Comparison of ENCODE assay signal across 15 mouse cellular contexts in genomic region chr2:151739081-151739480, GRCm38 (mm10). TPM values are rescaled to one million over a fixed set of nuclear protein-coding genes. Genes with fewer than 3 reads are reported as not detected.
DNase-seq lines count a peak whose midpoint lies in the region; ATAC-seq and TF ChIP-seq lines count a peak whose summit lies in the region.
"Had no signal": no experiment of that assay in that cellular context is flagged by ENCODE, and none has a peak within 500 bp of the region (broad histone marks: within the 10 kb centered on the region; RNA-seq: fewer than 3 reads in every experiment).

No protein-coding gene starts in this region.

- no peak for DNase-seq in forebrain, embryonic 10.5 days (ENCODE audit: extremely low spot score, low spot score)
- DNase-seq in lung, embryonic 14.5 days = no peak
- DNase-seq in lung, postnatal 10 days = no peak
- DNase-seq in MEL (ENCODE audit: low read depth, low spot score) (peak; percentile 60), MN1 (ENCODE audit: low spot score) (no peak)
- DNase-seq in liver, embryonic 14.5 days (ENCODE audit: low read depth in 3 of 3, low spot score in 3 of 3) = no peak
- DNase-seq: cerebellum, adult 11-12 months; heart, postnatal 4 days; kidney, postnatal 14 days; layer of hippocampus, adult 9-11 months; spleen, adult 18-20 months; thymus, postnatal 4 days had no signal

- TF ChIP-seq POLR2A in MEL (IDR thresholded peaks at IDR 0.05; ENCODE audit: control insufficient read depth in 1 of 2, insufficient read depth in 1 of 2, low read depth in 1 of 2, low read length in 2 of 2, poor library complexity in 1 of 2) = no peak

- H3K9ac ChIP-seq in forebrain, embryonic 15.5 days (replicated peaks) = no peak overlapping the region
- no peak overlapping the region for H3K9ac ChIP-seq in lung, embryonic 14.5 days
- peak overlapping the region; percentile 91 for H3K9ac ChIP-seq in MEL (ENCODE audit: control insufficient read depth, low read depth, low read length, poor library complexity, severe bottlenecking)
- peak overlapping the region; percentile 94 for H3K9ac ChIP-seq in liver, embryonic 14.5 days (replicated peaks)
- H3K9ac ChIP-seq: lung, embryonic 15.5 days had no signal

- TF ChIP-seq RAD21 in MEL (IDR thresholded peaks at IDR 0.05; ENCODE audit: low read depth, low read length) = no peak

- H3K4me3 ChIP-seq in forebrain, embryonic 10.5 days = 0 out of 2 replicates have a peak overlapping the region, but pooled peaks have one; percentile 96
- no peak overlapping the region for H3K4me3 ChIP-seq in forebrain, embryonic 15.5 days
- no peak overlapping the region for H3K4me3 ChIP-seq in lung, embryonic 14.5 days (ENCODE audit: low read depth, low read length)
- H3K4me3 ChIP-seq in MEL (ENCODE audit: control insufficient read depth in 1 of 2, insufficient read depth in 1 of 2, low read depth in 2 of 2, low read length in 2 of 2) = peak overlapping the region; percentile 77 to 93
- peak overlapping the region; percentile 83 to 98 for H3K4me3 ChIP-seq in liver, embryonic 14.5 days (ENCODE audit: insufficient read depth in 1 of 2, low read depth in 2 of 2, low read length in 2 of 2)
- H3K4me3 ChIP-seq: lung, embryonic 15.5 days had no signal

- H3K27me3 ChIP-seq in forebrain, embryonic 10.5 days (ENCODE audit: poor library complexity, severe bottlenecking) = peaks cover 17% of the 10 kb centered on the region
- peaks cover 4% of the 10 kb centered on the region; the same call in 1 of the 2 replicates for H3K27me3 ChIP-seq in forebrain, embryonic 15.5 days
- H3K27me3 ChIP-seq in lung, embryonic 14.5 days (ENCODE audit: insufficient read depth, low read length) = no peaks in the 10 kb centered on the region
- H3K27me3 ChIP-seq in MEL (ENCODE audit: control insufficient read depth in 1 of 2, insufficient read depth in 2 of 2, low read length in 2 of 2) = no peaks in the 10 kb centered on the region
- no peaks in the 10 kb centered on the region for H3K27me3 ChIP-seq in liver, embryonic 14.5 days (ENCODE audit: control insufficient read depth, insufficient read depth, low read length)

- H3K79me2 ChIP-seq in MEL (ENCODE audit: control insufficient read depth, insufficient read depth, low read length, poor library complexity) = peaks cover 49% of the 10 kb centered on the region

- no peak overlapping the region for H3K27ac ChIP-seq in forebrain, embryonic 10.5 days
- H3K27ac ChIP-seq in forebrain, embryonic 15.5 days (replicated peaks) = no peak overlapping the region
- no peak overlapping the region for H3K27ac ChIP-seq in lung, embryonic 14.5 days (ENCODE audit: low read depth)
- H3K27ac ChIP-seq in MEL (ENCODE audit: control insufficient read depth, low read depth, low read length) = peak overlapping the region; percentile 81
- H3K27ac ChIP-seq in liver, embryonic 14.5 days = peak overlapping the region; percentile 96
- H3K27ac ChIP-seq: lung, embryonic 15.5 days had no signal

- peaks cover 27% of the 10 kb centered on the region for H3K4me1 ChIP-seq in forebrain, embryonic 10.5 days
- H3K4me1 ChIP-seq in forebrain, embryonic 15.5 days = peaks cover 31% of the 10 kb centered on the region
- peaks cover 4% of the 10 kb centered on the region; the same call in 1 of the 2 replicates for H3K4me1 ChIP-seq in lung, embryonic 14.5 days (ENCODE audit: insufficient read depth)
- H3K4me1 ChIP-seq in MEL (ENCODE audit: control insufficient read depth in 1 of 2, insufficient read depth in 2 of 2, low read length in 2 of 2) = peaks cover 30 to 37% of the 10 kb centered on the region in 2 experiments
- H3K4me1 ChIP-seq in liver, embryonic 14.5 days (replicated peaks; ENCODE audit: control insufficient read depth in 2 of 2, insufficient read depth in 2 of 2, low read length in 1 of 2) = peaks cover 53 to 57% of the 10 kb centered on the region in 2 experiments

- H3K4me2 ChIP-seq in forebrain, embryonic 15.5 days (replicated peaks) = no peak overlapping the region
- peak overlapping the region; percentile 80 for H3K4me2 ChIP-seq in lung, embryonic 14.5 days
- H3K4me2 ChIP-seq in liver, embryonic 14.5 days (ENCODE audit: low read depth) = peak overlapping the region; percentile 79

- no peaks in the 10 kb centered on the region for H3K9me3 ChIP-seq in forebrain, embryonic 10.5 days
- no peaks in the 10 kb centered on the region for H3K9me3 ChIP-seq in forebrain, embryonic 15.5 days
- H3K9me3 ChIP-seq in lung, embryonic 14.5 days (ENCODE audit: low read depth, low read length) = no peaks in the 10 kb centered on the region
- H3K9me3 ChIP-seq in MEL (replicated peaks; ENCODE audit: insufficient read depth, low read length) = no peaks in the 10 kb centered on the region
- no peaks in the 10 kb centered on the region for H3K9me3 ChIP-seq in liver, embryonic 14.5 days (ENCODE audit: control insufficient read depth, low read length)
- H3K9me3 ChIP-seq: lung, embryonic 15.5 days had no signal

- 89% methylated on average over 3 of the region's 3 CpGs for WGBS in forebrain, embryonic 10.5 days
- 88% methylated on average over 3 of the region's 3 CpGs for WGBS in forebrain, embryonic 15.5 days
- WGBS in lung, embryonic 14.5 days = 79% methylated on average over 3 of the region's 3 CpGs
- 57% methylated on average over 3 of the region's 3 CpGs for WGBS in liver, embryonic 14.5 days (ENCODE audit: insufficient replicate concordance)

- peaks cover 16% of the 10 kb centered on the region for H3K36me3 ChIP-seq in forebrain, embryonic 10.5 days (replicated peaks)
- peaks cover 10% of the 10 kb centered on the region for H3K36me3 ChIP-seq in forebrain, embryonic 15.5 days
- H3K36me3 ChIP-seq in lung, embryonic 14.5 days (ENCODE audit: insufficient read depth) = peaks cover 10% of the 10 kb centered on the region; the same call in 1 of the 2 replicates
- H3K36me3 ChIP-seq in MEL (ENCODE audit: control insufficient read depth in 1 of 2, insufficient read depth in 2 of 2, low read length in 2 of 2) = peaks cover 13 to 53% of the 10 kb centered on the region in 2 experiments
- peaks cover 11% of the 10 kb centered on the region for H3K36me3 ChIP-seq in liver, embryonic 14.5 days (replicated peaks; ENCODE audit: control insufficient read depth, insufficient read depth, low read depth)

- no peak for TF ChIP-seq EP300 in MEL (IDR thresholded peaks at IDR 0.05; ENCODE audit: low read depth in 1 of 2, low read length in 2 of 2)
- TF ChIP-seq EP300 in liver, embryonic 14.5 days (IDR thresholded peaks at IDR 0.05; ENCODE audit: low read depth) = no peak

- TF ChIP-seq CTCF in lung, embryonic 14.5 days (IDR thresholded peaks at IDR 0.05; ENCODE audit: low read depth) = no peak
- TF ChIP-seq CTCF in MEL (IDR thresholded peaks at IDR 0.05 in 2 of 3, conservative IDR thresholded peaks at IDR 0.05 in 1 of 3; ENCODE audit: control insufficient read depth in 1 of 3, insufficient read depth in 1 of 3, low read depth in 2 of 3, low read length in 3 of 3, poor library complexity in 1 of 3, severe bottlenecking in 1 of 3) = no peak
- TF ChIP-seq CTCF in liver, embryonic 14.5 days (IDR thresholded peaks at IDR 0.05; ENCODE audit: low read depth) = no peak

- ATAC-seq in forebrain, embryonic 15.5 days (replicated peaks) = no peak
- ATAC-seq in lung, embryonic 14.5 days (ENCODE audit: insufficient read depth) = no peak
- ATAC-seq in liver, embryonic 14.5 days (ENCODE audit: insufficient read depth) = no peak
- no peak for ATAC-seq in megakaryocyte-erythroid progenitor cell, adult 5-6 weeks (replicated peaks; ENCODE audit: low FRiP score, low TSS enrichment, poor library complexity, severe bottlenecking)

TF ChIP-seq in MEL, 35 proteins besides CTCF, POLR2A, EP300 and RAD21:
- TF ChIP-seq ZKSCAN1 (IDR thresholded peaks at IDR 0.05; ENCODE audit: low read depth, low read length) (no peak), SIN3A (IDR thresholded peaks at IDR 0.05; ENCODE audit: low read length) (no peak), MEF2A (IDR thresholded peaks at IDR 0.05; ENCODE audit: extremely low read depth, insufficient replicate concordance, low read depth, low read length, poor library complexity, severe bottlenecking) (no peak), NELFE (IDR thresholded peaks at IDR 0.05; ENCODE audit: low read depth, low read length) (no peak), RCOR1 (IDR thresholded peaks at IDR 0.05; ENCODE audit: low read depth, low read length) (no peak), MXI1 (IDR thresholded peaks at IDR 0.05; ENCODE audit: low read depth, low read length) (no peak)

RNA-seq across cellular contexts. Expression of gene Psmf1, which starts 4.9 kb away (rescaled TPM):
- 54.4 and 56.5 TPM in 2 replicates for polyA plus RNA-seq in forebrain, embryonic 10.5 days (2016; fragmentation: Nextera tagmentation; extraction: Ambion mirVana)
- 51.5 and 55.1 TPM in 2 replicates for polyA plus RNA-seq in forebrain, embryonic 15.5 days (2015; fragmentation: Nextera tagmentation; extraction: Ambion mirVana)
- 41.3 and 42.1 TPM in 2 replicates for polyA plus RNA-seq in lung, embryonic 14.5 days (2014; fragmentation: Nextera tagmentation; extraction: Ambion mirVana)
- total RNA-seq in MEL (2012; rRNA removed) = 46.5 and 60.2 TPM in 2 replicates
- polyA plus RNA-seq in MEL (2012; ENCODE audit: insufficient read depth in 1 of 2, insufficient read length in 2 of 2, low read depth in 1 of 2, low replicate concordance in 2 of 2, missing spikeins in 1 of 2) = 100 to 1,000 TPM in 1 of 2 experiments, not detected in 1; 112 TPM
- polyA plus RNA-seq in liver, embryonic 14.5 days (2012; rRNA removed) = 23.9 and 27.4 TPM in 2 replicates
- 46.2 and 51.4 TPM in 2 replicates for polyA plus RNA-seq in liver, embryonic 14.5 days (2014; fragmentation: Nextera tagmentation; extraction: Ambion mirVana)
- 72.4 and 109 TPM in 2 replicates for total RNA-seq in megakaryocyte-erythroid progenitor cell, adult 5-6 weeks (2014; fragmentation: Nextera tagmentation)
- 11.8 and 30.9 TPM in 2 replicates for total RNA-seq in megakaryocyte-erythroid progenitor cell, adult 5-6 weeks (2017)

RNA-seq across cellular contexts. Expression of gene Tmem74b, which starts 37.3 kb away (rescaled TPM):
- polyA plus RNA-seq in forebrain, embryonic 10.5 days (2016; fragmentation: Nextera tagmentation; extraction: Ambion mirVana) = 5.7 and 5.8 TPM in 2 replicates
- polyA plus RNA-seq in forebrain, embryonic 15.5 days (2015; fragmentation: Nextera tagmentation; extraction: Ambion mirVana) = 24.1 and 24.8 TPM in 2 replicates
- polyA plus RNA-seq in lung, embryonic 14.5 days (2014; fragmentation: Nextera tagmentation; extraction: Ambion mirVana) = 1.5 and 1.9 TPM in 2 replicates
- not detected in 2 replicates for total RNA-seq in MEL (2012; rRNA removed)
- polyA plus RNA-seq in MEL (2012; ENCODE audit: insufficient read depth in 1 of 2, insufficient read length in 2 of 2, low read depth in 1 of 2, low replicate concordance in 2 of 2, missing spikeins in 1 of 2) = not detected
- 0.02 TPM in 1 of 2 replicates, not detected in the other for polyA plus RNA-seq in liver, embryonic 14.5 days (2012; rRNA removed)
- polyA plus RNA-seq in liver, embryonic 14.5 days (2014; fragmentation: Nextera tagmentation; extraction: Ambion mirVana) = 0.06 TPM in 1 of 2 replicates, not detected in the other
- total RNA-seq in megakaryocyte-erythroid progenitor cell, adult 5-6 weeks (2014; fragmentation: Nextera tagmentation) = not detected in 2 replicates
- not detected in 2 replicates for total RNA-seq in megakaryocyte-erythroid progenitor cell, adult 5-6 weeks (2017)

Comparison
In these comparisons a context has a peak if more than half of its experiments do, and no peak if none do; other contexts are left out.
1. H3K4me3 ChIP-seq: peak in forebrain, embryonic 10.5 days (single experiment), MEL (2 of 2) and liver, embryonic 14.5 days (2 of 2); none in forebrain, embryonic 15.5 days (single experiment) and lung, embryonic 14.5 days (single experiment).
2. H3K27ac ChIP-seq: peak in MEL (single experiment) and liver, embryonic 14.5 days (single experiment); none in forebrain, embryonic 10.5 days (single experiment), forebrain, embryonic 15.5 days (single experiment) and lung, embryonic 14.5 days (single experiment).
3. H3K9ac ChIP-seq: peak in MEL (single experiment) and liver, embryonic 14.5 days (single experiment); none in forebrain, embryonic 15.5 days (single experiment) and lung, embryonic 14.5 days (single experiment).